Mouse (Mus musculus): ENCODE results near the gene Bid. TPM values are rescaled to one million over a fixed set of nuclear protein-coding genes. Genes with fewer than 3 reads are reported as not detected.
A peak's percentile ranks its signal among the peaks of the same experiment; 100 is the strongest.

Bid gene
- polyA plus RNA-seq, 1 experiment from 2014 or later: 13.4 TPM

- H3K27me3 ChIP-seq (replicated peaks; ENCODE audit: control insufficient read depth, insufficient read depth, low read length): no peaks in the 10 kb centered on the region
- no peaks in the 10 kb centered on the region for H3K36me3 ChIP-seq (ENCODE audit: control insufficient read depth, insufficient read depth, low read length)
- H3K27ac ChIP-seq (replicated peaks; ENCODE audit: low read depth, low read length): no peak overlapping the region
- H3K4me3 ChIP-seq (ENCODE audit: low read depth, low read length): no peak overlapping the region
- no peaks in the 10 kb centered on the region for H3K9me3 ChIP-seq (ENCODE audit: control insufficient read depth, low read length)
- DNase-seq (ENCODE audit: low spot score): no peak
- H3K4me2 ChIP-seq (ENCODE audit: low read depth, low read length): no peak overlapping the region
- 81% methylated on average over 11 of the region's 11 CpGs for WGBS
- no peaks in the 10 kb centered on the region for H3K4me1 ChIP-seq (ENCODE audit: control insufficient read depth, insufficient read depth, low read length)
- no peak overlapping the region for H3K9ac ChIP-seq (ENCODE audit: low read depth, low read length)
- ATAC-seq (ENCODE audit: low read depth): no peak
Observed at GRCm38 (mm10) chr6:120903961-120904360, 12.7 kb downstream of the Bid start.

GRCm38 (mm10) chr6:120903450-120903912 is 13.2 kb downstream of the Bid start:
- ATAC-seq (ENCODE audit: low read depth): no peak
- Histone ChIP-seq H3K9ac (ENCODE audit: low read depth, low read length) (no peak overlapping the region), H3K27me3 (replicated peaks; ENCODE audit: control insufficient read depth, insufficient read depth, low read length) (no peaks in the 10 kb centered on the region), H3K4me1 (ENCODE audit: control insufficient read depth, insufficient read depth, low read length) (no peaks in the 10 kb centered on the region), H3K36me3 (ENCODE audit: control insufficient read depth, insufficient read depth, low read length) (no peaks in the 10 kb centered on the region), H3K27ac (replicated peaks; ENCODE audit: low read depth, low read length) (no peak overlapping the region), H3K4me3 (ENCODE audit: low read depth, low read length) (no peak overlapping the region), H3K9me3 (ENCODE audit: control insufficient read depth, low read length) (no peaks in the 10 kb centered on the region), H3K4me2 (ENCODE audit: low read depth, low read length) (no peak overlapping the region)
- WGBS: 54% methylated on average over 5 of the region's 5 CpGs
- DNase-seq (ENCODE audit: low spot score): no peak

GRCm38 (mm10) chr6:120901776-120902645 is 14.6 kb downstream of the Bid start:
- DNase-seq (ENCODE audit: low spot score) (peak; percentile 12), ATAC-seq (ENCODE audit: low read depth) (no peak)
- no peaks in the 10 kb centered on the region for H3K9me3 ChIP-seq (ENCODE audit: control insufficient read depth, low read length)
- H3K36me3 ChIP-seq (ENCODE audit: control insufficient read depth, insufficient read depth, low read length): no peaks in the 10 kb centered on the region
- H3K9ac ChIP-seq (ENCODE audit: low read depth, low read length): no peak overlapping the region
- no peaks in the 10 kb centered on the region for H3K4me1 ChIP-seq (ENCODE audit: control insufficient read depth, insufficient read depth, low read length)
- H3K27me3 ChIP-seq (replicated peaks; ENCODE audit: control insufficient read depth, insufficient read depth, low read length): no peaks in the 10 kb centered on the region
- H3K27ac ChIP-seq (replicated peaks; ENCODE audit: low read depth, low read length): no peak overlapping the region
- no peak overlapping the region for H3K4me3 ChIP-seq (ENCODE audit: low read depth, low read length)
- WGBS: 90% methylated on average over 14 of the region's 14 CpGs
- H3K4me2 ChIP-seq (ENCODE audit: low read depth, low read length): no peak overlapping the region

GRCm38 (mm10) chr6:120898188-120898833 is 18.3 kb downstream of the Bid start:
- peak; percentile 56 for DNase-seq (ENCODE audit: low spot score)
- Histone ChIP-seq H3K4me3 (ENCODE audit: low read depth, low read length) (no peak overlapping the region), H3K27me3 (replicated peaks; ENCODE audit: control insufficient read depth, insufficient read depth, low read length) (no peaks in the 10 kb centered on the region), H3K36me3 (ENCODE audit: control insufficient read depth, insufficient read depth, low read length) (peaks cover 17% of the 10 kb centered on the region; the same call in 1 of the 2 replicates), H3K27ac (replicated peaks; ENCODE audit: low read depth, low read length) (no peak overlapping the region), H3K4me2 (ENCODE audit: low read depth, low read length) (no peak overlapping the region), H3K4me1 (ENCODE audit: control insufficient read depth, insufficient read depth, low read length) (no peaks in the 10 kb centered on the region), H3K9me3 (ENCODE audit: control insufficient read depth, low read length) (no peaks in the 10 kb centered on the region), H3K9ac (ENCODE audit: low read depth, low read length) (no peak overlapping the region)
- WGBS: 67% methylated on average over 6 of the region's 6 CpGs
- ATAC-seq (ENCODE audit: low read depth): peak; percentile 62

- H3K9me3 ChIP-seq (ENCODE audit: control insufficient read depth, low read length): no peaks in the 10 kb centered on the region
- ATAC-seq (ENCODE audit: low read depth) (no peak), DNase-seq (ENCODE audit: low spot score) (no peak)
- no peak overlapping the region for H3K4me3 ChIP-seq (ENCODE audit: low read depth, low read length)
- H3K9ac ChIP-seq (ENCODE audit: low read depth, low read length): no peak overlapping the region
- H3K4me1 ChIP-seq (ENCODE audit: control insufficient read depth, insufficient read depth, low read length): no peaks in the 10 kb centered on the region
- H3K27ac ChIP-seq (replicated peaks; ENCODE audit: low read depth, low read length): no peak overlapping the region
- peaks cover 38% of the 10 kb centered on the region; the same call in 1 of the 2 replicates for H3K36me3 ChIP-seq (ENCODE audit: control insufficient read depth, insufficient read depth, low read length)
- no peaks in the 10 kb centered on the region for H3K27me3 ChIP-seq (replicated peaks; ENCODE audit: control insufficient read depth, insufficient read depth, low read length)
- no peak overlapping the region for H3K4me2 ChIP-seq (ENCODE audit: low read depth, low read length)
- 89% methylated on average over 9 of the region's 9 CpGs for WGBS
Observed at GRCm38 (mm10) chr6:120894524-120894923, 22.1 kb downstream of the Bid start.

DNA sequence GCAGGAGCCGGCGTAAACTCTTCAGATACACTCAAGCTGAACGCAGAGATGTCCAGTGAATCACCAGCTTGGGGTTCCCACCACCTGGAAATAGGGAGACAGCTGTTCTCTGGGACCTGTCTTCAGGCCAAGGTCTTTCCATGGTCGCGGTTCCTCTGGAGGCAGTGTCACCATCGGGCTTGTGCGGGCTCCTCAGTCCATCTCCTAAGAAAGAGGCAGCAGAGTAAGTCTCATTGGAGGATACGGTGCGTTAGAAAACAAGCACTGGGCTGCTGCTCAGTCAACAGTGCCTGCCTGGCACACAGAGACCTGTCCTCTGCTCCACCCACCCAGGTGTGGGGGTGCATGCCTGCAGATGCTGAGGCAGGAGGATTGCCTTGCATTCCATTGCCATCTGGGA is 22.6 kb downstream of the Bid start:
- ATAC-seq (ENCODE audit: low read depth): no peak
- no peak overlapping the region for H3K4me3 ChIP-seq (ENCODE audit: low read depth, low read length)
- no peak overlapping the region for H3K9ac ChIP-seq (ENCODE audit: low read depth, low read length)
- no peaks in the 10 kb centered on the region for H3K9me3 ChIP-seq (ENCODE audit: control insufficient read depth, low read length)
- no peaks in the 10 kb centered on the region for H3K27me3 ChIP-seq (replicated peaks; ENCODE audit: control insufficient read depth, insufficient read depth, low read length)
- H3K27ac ChIP-seq (replicated peaks; ENCODE audit: low read depth, low read length): no peak overlapping the region
- H3K36me3 ChIP-seq (ENCODE audit: control insufficient read depth, insufficient read depth, low read length): peaks cover 43% of the 10 kb centered on the region; the same call in 1 of the 2 replicates
- no peak overlapping the region for H3K4me2 ChIP-seq (ENCODE audit: low read depth, low read length)
- 92% methylated on average over 9 of the region's 9 CpGs for WGBS
- DNase-seq (ENCODE audit: low spot score): no peak
- no peaks in the 10 kb centered on the region for H3K4me1 ChIP-seq (ENCODE audit: control insufficient read depth, insufficient read depth, low read length)

GRCm38 (mm10) chr6:120886696-120887095 is 30.0 kb downstream of the Bid start:
- no peak overlapping the region for H3K27ac ChIP-seq (replicated peaks; ENCODE audit: low read depth, low read length)
- no peak overlapping the region for H3K4me3 ChIP-seq (ENCODE audit: low read depth, low read length)
- 91% methylated on average over 17 of the region's 17 CpGs for WGBS
- H3K9ac ChIP-seq (ENCODE audit: low read depth, low read length): no peak overlapping the region
- H3K27me3 ChIP-seq (replicated peaks; ENCODE audit: control insufficient read depth, insufficient read depth, low read length): no peaks in the 10 kb centered on the region
- peaks cover 71% of the 10 kb centered on the region for H3K36me3 ChIP-seq (ENCODE audit: control insufficient read depth, insufficient read depth, low read length)
- ATAC-seq (ENCODE audit: low read depth) (no peak), DNase-seq (ENCODE audit: low spot score) (no peak)
- no peaks in the 10 kb centered on the region for H3K4me1 ChIP-seq (ENCODE audit: control insufficient read depth, insufficient read depth, low read length)
- H3K4me2 ChIP-seq (ENCODE audit: low read depth, low read length): no peak overlapping the region
- no peaks in the 10 kb centered on the region for H3K9me3 ChIP-seq (ENCODE audit: control insufficient read depth, low read length)

- Histone ChIP-seq H3K4me2 (ENCODE audit: low read depth, low read length) (no peak overlapping the region), H3K4me3 (ENCODE audit: low read depth, low read length) (no peak overlapping the region), H3K9me3 (ENCODE audit: control insufficient read depth, low read length) (no peaks in the 10 kb centered on the region), H3K9ac (ENCODE audit: low read depth, low read length) (no peak overlapping the region), H3K27me3 (replicated peaks; ENCODE audit: control insufficient read depth, insufficient read depth, low read length) (no peaks in the 10 kb centered on the region), H3K36me3 (ENCODE audit: control insufficient read depth, insufficient read depth, low read length) (peaks cover 74% of the 10 kb centered on the region), H3K27ac (replicated peaks; ENCODE audit: low read depth, low read length) (no peak overlapping the region), H3K4me1 (ENCODE audit: control insufficient read depth, insufficient read depth, low read length) (no peaks in the 10 kb centered on the region)
- 86% methylated on average over 6 of the region's 6 CpGs for WGBS
- ATAC-seq (ENCODE audit: low read depth): no peak
- DNase-seq (ENCODE audit: low spot score): no peak
Observed at GRCm38 (mm10) chr6:120884436-120884835, 32.2 kb downstream of the Bid start.
